Mouse (Mus musculus): ENCODE measurements around the gene Vipr2. TPM values are rescaled to one million over a fixed set of nuclear protein-coding genes. Genes with fewer than 3 reads are reported as not detected.

Vipr2 gene
- polyA plus RNA-seq, 1 experiment from 2014 or later: 0.60 TPM

GRCm38 (mm10) chr12:116176930-116177329, 99.4 kb downstream of the Vipr2 start:
- H3K27ac ChIP-seq (replicated peaks): no peak overlapping the region
- no peak overlapping the region for H3K4me3 ChIP-seq
- H3K4me2 ChIP-seq (replicated peaks): no peak overlapping the region
- 90% methylated on average over 3 of the region's 3 CpGs for WGBS
- no peaks in the 10 kb centered on the region for H3K9me3 ChIP-seq
- no peak overlapping the region for H3K9ac ChIP-seq (replicated peaks)
- ATAC-seq (replicated peaks): no peak
- H3K4me1 ChIP-seq: no peaks in the 10 kb centered on the region
- no peaks in the 10 kb centered on the region for H3K36me3 ChIP-seq
- no peaks in the 10 kb centered on the region for H3K27me3 ChIP-seq

- Histone ChIP-seq H3K4me2 (replicated peaks) (no peak overlapping the region), H3K4me3 (no peak overlapping the region), H3K4me1 (no peaks in the 10 kb centered on the region), H3K9me3 (no peaks in the 10 kb centered on the region), H3K9ac (replicated peaks) (no peak overlapping the region), H3K27ac (replicated peaks) (no peak overlapping the region), H3K36me3 (no peaks in the 10 kb centered on the region), H3K27me3 (no peaks in the 10 kb centered on the region)
- whole genome bisulfite sequencing: 84% methylated on average over 4 of the region's 4 CpGs
- no peak for ATAC-seq (replicated peaks)
Observed at GRCm38 (mm10) chr12:116181436-116182050, 104.0 kb downstream of the Vipr2 start.

GRCm38 (mm10) chr12:116182376-116182775, 104.8 kb downstream of the Vipr2 start:
- ATAC-seq (replicated peaks): no peak
- Histone ChIP-seq H3K9me3 (no peaks in the 10 kb centered on the region), H3K9ac (replicated peaks) (no peak overlapping the region), H3K27ac (replicated peaks) (no peak overlapping the region), H3K36me3 (no peaks in the 10 kb centered on the region), H3K27me3 (no peaks in the 10 kb centered on the region), H3K4me3 (no peak overlapping the region), H3K4me2 (replicated peaks) (no peak overlapping the region), H3K4me1 (no peaks in the 10 kb centered on the region)

GRCm38 (mm10) chr12:116183212-116183935, 105.8 kb downstream of the Vipr2 start:
- Histone ChIP-seq H3K27ac (replicated peaks) (no peak overlapping the region), H3K4me3 (no peak overlapping the region), H3K4me2 (replicated peaks) (no peak overlapping the region), H3K9ac (replicated peaks) (no peak overlapping the region), H3K9me3 (no peaks in the 10 kb centered on the region), H3K36me3 (no peaks in the 10 kb centered on the region), H3K4me1 (no peaks in the 10 kb centered on the region), H3K27me3 (no peaks in the 10 kb centered on the region)
- WGBS: 79% methylated on average over 6 of the region's 6 CpGs
- no peak for ATAC-seq (replicated peaks)

GRCm38 (mm10) chr12:116193952-116194351, 116.4 kb downstream of the Vipr2 start:
- WGBS: 18% methylated on average over 6 of the region's 6 CpGs
- Histone ChIP-seq H3K4me1 (no peaks in the 10 kb centered on the region), H3K9me3 (no peaks in the 10 kb centered on the region), H3K27ac (replicated peaks) (no peak overlapping the region), H3K36me3 (no peaks in the 10 kb centered on the region), H3K9ac (replicated peaks) (no peak overlapping the region), H3K4me3 (no peak overlapping the region), H3K27me3 (no peaks in the 10 kb centered on the region), H3K4me2 (replicated peaks) (no peak overlapping the region)
- no peak for ATAC-seq (replicated peaks)

GRCm38 (mm10) chr12:116194641-116195040, 117.1 kb downstream of the Vipr2 start:
- Histone ChIP-seq H3K9ac (replicated peaks) (no peak overlapping the region), H3K4me3 (no peak overlapping the region), H3K9me3 (no peaks in the 10 kb centered on the region), H3K4me2 (replicated peaks) (no peak overlapping the region), H3K36me3 (no peaks in the 10 kb centered on the region), H3K27me3 (no peaks in the 10 kb centered on the region), H3K27ac (replicated peaks) (no peak overlapping the region), H3K4me1 (no peaks in the 10 kb centered on the region)
- no peak for ATAC-seq (replicated peaks)

Small RNA genes lying within 50 kb of the gene (microRNA-seq; reads per million reads assigned to microRNA genes)
- gene Gm44372: not detected

Other genes with a start within 250 kb of the Vipr2 start
- 64.1 and 69.5 TPM in 2 replicates for gene Zfp386, start 30.0 kb upstream of the Vipr2 start, polyA plus RNA-seq (2015; fragmentation: Nextera tagmentation; extraction: Ambion mirVana)
- gene Wdr60, start 185.3 kb downstream of the Vipr2 start, polyA plus RNA-seq (2015; fragmentation: Nextera tagmentation; extraction: Ambion mirVana): 18.0 and 21.1 TPM in 2 replicates
- not detected in 2 replicates for gene Gm11027, start 197.7 kb downstream of the Vipr2 start, polyA plus RNA-seq (2015; fragmentation: Nextera tagmentation; extraction: Ambion mirVana)
- gene Esyt2, start 203.5 kb downstream of the Vipr2 start, polyA plus RNA-seq (2015; fragmentation: Nextera tagmentation; extraction: Ambion mirVana): 12.6 and 13.0 TPM in 2 replicates